Mouse (Mus musculus) fat pad, adult 2 months (tissue): ENCODE measurements around the gene Timp3.
"Not testable (repeated sequence)": the region's sequence is repeated elsewhere in the genome, so short reads cannot be mapped to it uniquely, and the experiment has no call there.

Source experiments
- DNase-seq: peaks from one replicate; pipeline ENCODE4 v3.0.0-alpha.2; 2011; ENCODE audit warnings: low read depth, low spot score; ENCODE audit errors: extremely low read depth

The Timp3 gene

DNA sequence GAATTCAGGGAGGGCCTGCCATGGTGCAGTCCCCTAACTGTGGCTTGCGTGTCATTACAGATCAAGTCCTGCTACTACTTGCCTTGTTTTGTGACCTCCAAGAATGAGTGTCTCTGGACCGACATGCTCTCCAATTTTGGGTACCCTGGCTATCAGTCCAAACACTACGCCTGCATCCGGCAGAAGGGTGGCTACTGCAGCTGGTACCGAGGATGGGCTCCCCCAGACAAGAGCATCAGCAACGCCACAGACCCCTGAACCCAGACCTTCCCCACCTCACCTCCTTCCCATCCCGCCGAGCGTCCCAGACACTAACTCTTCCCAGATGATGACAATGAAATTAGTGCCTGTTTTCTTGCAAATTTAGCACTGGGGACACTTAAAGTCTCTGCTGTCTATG is 45.5 kb downstream of the Timp3 start:
- no peak for DNase-seq

DNA sequence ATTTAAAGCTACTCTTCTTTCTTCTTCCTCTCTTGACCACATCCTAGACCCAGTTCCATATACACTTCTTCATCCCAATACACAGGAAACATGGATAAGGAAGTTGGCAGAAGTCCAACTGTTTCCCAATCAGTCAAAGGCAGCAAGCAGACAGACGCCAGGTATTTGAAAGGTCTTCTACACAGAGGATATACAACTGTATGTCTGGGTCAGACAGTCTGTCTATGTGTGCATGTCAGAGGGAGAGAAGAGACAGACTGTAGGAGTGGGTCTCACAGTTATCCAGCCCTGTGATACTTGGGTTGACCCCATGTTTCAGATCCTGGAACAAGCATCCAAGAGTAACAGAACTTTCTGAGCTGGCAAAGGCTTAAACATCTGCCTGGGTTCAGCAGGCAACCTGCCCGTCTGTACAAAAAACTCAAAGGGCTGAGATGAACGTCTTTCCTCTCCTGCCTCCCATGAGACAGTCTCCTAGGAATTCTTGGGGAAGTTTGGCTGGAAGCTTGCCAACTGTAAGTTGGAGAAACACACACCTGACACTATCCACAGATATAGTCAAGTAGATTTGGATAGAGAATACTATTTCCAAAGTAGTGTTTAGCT is 46.2 kb downstream of the Timp3 start:
- DNase-seq, result no peak

DNA sequence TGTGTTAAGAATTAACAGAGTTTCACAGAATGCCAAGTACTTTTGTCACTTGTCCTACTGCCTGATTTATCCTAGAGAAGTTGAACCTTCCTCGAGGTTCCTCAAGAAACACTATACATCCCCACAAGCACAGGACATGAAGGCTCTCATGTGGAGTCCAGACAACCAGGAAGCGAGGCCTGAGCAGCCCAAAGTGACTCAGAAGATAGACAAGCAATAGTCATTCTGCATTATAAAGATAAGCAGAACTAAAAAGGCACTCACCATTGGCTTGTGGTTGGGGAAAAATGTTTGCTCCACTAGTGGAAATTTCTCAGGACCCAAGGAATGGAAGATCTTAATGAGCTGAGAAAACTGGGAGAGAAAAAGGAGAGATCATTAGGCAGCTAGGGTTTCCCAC is 51.1 kb downstream of the Timp3 start:
- DNase-seq, result no peak

DNA sequence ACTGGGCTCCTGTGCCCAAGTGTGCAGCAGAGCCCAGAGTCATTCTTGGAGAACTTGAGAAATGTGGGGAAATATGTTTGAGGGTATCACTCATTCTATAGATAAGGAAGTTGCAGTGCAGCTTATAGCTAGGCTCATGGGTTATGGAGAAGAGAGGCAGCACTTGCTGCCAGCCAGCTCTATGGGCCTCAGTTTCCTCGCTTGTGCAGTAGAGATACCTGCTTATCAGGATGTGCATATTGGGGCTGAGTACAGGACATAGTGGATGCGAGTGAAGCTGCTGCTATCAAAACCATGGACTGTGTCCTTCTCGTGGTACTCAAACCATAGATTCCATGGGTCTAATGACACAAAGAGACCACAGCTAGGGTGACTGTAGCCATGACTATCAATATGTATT is 52.3 kb downstream of the Timp3 start:
- DNase-seq, result no peak

DNA sequence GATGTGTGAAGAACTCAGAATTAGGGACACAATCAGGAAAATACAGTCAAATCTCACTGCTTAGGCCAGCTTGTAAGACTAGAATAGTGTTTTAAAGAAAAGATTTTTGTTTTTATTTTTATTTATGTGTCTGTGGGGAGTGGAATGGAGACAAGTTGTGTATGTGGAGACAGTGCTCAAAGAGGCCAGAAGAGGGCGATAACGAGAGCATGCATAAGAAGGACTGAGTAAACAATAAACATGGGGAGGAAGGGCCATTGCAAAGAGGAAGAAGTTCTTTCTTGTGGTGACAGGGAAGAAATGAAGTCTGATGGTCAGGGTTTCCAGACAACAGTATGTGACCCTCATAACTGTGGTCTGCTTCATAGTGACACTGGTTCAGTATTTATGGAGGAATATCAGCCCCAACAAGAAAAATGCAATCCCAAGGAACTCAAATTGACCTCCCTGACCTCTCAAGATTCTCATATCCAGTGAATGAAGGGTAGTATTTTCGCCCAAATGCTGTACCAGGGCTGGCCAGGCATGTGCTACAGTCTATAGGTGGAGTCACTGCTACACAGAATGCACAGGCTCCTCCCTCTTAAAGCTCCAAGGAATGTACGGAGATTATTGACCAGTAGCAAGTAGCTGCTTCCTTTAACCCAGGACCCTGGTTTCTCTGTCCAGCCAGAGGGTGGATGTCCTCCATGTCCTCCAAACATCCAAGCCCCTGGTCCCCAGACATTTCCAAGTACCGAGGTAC is 56.8 kb downstream of the Timp3 start:
- no peak for DNase-seq

DNA sequence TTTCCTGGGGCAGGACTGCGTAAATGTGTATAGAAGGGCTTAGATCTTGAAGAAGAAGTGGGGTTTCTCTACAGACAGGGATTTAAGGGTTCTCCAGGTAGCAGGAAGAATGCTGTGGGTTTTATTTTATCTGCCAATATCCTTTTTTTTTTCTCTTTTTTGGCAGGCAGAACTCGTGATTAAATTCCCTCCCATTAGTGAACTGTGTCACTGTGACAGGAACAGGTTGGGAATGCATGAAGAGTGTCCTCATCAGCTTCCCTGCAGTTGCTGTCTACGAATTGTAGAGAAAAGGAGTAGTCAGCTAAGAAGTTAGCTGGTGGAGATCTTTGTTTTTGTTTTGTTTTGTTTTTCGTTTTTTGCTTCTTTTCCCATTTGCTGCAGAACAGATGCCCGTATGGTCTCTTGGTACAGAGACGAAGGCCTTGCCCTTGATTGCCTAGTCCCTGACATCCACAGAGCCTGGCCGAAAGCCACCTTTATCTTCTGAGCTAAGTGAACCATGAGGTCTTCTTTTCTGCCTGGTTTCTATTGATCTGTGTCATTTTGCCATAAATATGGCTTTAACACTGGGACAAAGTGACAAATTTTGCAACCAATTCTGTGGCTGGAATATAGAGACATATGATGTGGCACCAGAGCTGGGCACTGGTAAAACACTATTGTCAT is 58.3 kb downstream of the Timp3 start:
- no peak for DNase-seq

DNA sequence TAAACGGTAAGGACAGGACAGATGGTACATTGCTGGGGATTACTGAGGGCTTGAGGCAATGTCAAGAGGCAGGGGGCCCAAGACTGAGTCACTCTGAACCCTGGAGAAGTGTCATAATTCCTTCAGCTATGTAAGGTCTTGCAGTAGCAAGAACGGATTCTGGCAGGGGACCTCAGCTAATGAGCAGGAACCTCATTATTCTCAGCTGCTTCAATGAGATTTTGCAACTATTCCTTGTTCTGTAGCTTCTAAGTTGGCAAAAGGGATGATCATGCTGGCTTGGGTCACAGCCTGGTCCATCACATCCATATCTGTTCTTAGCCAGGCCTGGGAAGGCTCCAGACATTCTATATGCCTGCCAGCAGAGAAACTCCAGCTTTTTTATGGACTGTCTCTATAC is 59.0 kb downstream of the Timp3 start:
- no peak for DNase-seq

DNA sequence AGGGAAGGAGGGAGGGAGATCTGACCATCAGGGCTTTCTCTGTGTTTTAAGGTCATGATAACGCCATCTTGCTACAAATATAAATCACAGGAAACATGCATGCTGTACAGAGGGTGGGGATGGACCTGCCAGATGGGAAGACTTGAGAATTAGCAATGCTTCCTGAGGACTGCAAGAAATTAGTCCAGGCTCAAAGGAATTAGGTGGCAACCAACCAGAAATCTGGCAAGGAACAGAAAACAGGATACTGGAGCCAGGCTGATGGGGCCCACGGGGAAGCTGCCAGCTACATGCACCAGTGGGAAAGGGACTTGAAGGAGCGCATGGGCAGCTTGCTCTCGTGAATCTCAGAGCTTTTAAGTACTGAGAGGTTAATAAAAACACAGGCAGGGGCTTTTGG is 59.5 kb downstream of the Timp3 start:
- DNase-seq, result no peak

DNA sequence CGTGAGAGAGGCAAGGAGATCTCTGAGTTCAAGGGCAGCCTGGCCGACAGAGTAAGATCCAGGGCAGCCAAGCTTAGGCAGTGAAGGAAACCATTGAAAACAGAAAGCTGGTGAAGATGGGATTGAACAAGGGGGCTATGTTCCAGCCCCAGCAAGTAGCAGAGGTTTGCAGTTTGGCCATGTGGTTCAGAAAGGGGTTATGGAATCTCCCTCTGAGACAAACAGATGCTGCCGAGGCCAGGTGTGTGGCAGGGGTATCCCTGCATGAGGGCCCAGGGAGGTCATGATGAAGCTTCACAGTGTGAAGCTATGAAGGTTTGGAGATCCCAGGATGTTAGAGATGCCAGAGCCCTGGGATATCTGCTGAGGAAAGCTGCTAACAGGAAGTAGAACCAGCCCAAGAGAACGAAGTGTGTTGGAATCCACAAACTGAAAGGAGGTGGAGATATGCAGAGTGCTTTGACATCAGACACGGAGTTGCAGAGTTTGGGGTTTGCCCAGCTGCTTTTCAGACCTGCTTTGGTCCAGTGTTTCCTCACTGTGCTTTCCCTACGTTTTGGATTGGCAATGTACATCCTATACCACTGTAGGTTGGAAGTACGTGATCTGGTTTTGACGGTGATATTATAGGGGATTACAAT is 63.6 kb downstream of the Timp3 start:
- DNase-seq, result no peak

DNA sequence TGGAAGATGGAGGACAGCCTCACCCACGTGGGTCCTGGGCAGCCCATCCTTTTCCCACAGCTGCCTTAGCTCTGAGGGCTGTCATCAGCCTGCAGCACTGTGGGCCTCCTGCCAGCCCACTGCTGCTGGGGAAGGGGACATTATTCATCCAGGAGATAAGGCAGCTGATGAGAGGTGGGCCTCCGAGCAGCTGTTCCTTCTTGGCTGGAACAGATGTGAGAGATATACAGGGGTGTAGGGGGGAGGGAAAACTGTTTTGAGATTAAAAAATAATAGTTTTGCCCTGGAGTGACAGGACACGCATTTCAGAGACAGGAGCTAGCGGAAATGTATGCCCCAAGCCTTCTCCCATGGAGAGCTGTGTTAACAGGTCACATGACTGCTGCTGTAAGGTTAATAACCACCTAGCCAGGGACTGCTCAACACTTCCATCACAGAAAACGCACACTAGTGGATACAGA is 65.5 kb downstream of the Timp3 start:
- no peak for DNase-seq

DNA sequence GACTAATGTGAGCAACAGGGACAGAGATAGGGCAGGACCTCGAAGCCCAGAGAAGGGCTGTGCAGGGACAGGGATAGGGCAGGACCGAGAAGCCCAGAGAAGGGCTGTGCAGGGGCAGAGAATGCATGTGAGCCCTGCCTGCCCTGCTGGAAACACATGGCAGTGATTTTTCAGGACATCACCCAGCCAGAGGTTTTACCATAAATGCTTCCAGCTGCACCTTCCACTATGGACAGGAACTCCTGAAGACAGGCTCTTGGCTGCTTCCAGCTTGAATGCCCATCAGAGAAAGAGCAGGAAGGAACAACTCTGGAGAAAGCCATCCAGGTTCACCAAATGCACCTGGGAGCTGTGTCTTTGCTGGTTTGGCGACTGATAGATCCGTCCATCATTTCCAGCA is 67.2 kb downstream of the Timp3 start:
- no peak for DNase-seq

DNA sequence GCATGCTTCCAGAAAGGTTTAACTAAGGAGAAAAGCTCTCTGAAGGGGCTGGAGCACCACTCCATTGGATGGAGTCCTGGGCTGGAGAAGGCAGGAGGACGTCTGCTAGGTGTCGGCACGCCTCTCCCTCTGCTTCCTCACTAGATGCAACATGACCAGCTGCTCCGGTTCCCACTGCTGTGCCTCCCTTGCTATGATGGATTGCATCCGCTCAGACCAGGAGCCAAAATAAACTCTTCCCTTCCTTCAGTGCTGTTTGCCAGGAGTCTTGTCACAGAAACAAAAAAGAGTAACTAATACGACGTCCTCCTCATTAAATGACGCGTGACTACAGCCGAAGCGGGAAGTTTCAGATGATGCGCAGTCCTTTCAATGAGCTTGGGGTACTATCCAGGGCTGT is 68.6 kb downstream of the Timp3 start:
- DNase-seq, result no peak

DNA sequence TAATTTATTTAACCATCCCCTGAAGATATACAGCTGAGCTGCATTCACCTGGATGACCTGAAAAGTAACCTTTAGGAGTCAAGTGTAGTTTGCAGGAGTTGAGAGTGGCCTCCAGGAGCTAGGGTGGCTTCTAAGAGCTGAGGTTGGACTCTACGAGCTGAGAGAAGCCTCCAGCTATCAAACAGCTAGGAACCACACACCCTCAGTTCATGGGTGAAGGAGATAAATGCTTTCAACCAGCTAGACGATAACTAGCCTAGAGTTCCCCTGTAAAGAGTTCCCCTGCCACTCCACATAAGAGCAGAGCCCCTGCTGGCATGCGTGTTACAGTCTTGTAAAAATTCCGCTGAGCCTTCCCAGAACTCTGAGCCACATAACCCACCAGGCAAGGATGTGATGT is 69.2 kb downstream of the Timp3 start:
- no peak for DNase-seq

DNA sequence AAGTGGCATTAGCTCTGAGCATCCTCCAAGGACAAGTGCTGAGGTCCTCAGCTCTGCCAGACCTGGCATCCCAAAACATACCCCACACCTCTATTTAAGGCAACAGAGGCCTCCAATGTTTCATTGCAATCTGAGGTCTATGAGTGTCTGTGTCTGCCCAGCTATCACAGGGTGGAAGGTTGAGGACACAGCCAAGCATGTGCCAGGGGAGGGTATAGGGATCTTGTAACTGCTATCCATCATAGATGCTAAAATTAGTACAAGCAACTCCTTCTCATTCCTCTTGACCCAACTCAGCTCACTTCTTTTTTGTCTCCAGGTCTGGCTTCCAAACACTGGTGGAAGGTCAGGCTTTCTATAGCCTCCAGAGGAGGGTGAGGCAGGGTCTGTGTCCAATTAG is 71.4 kb downstream of the Timp3 start:
- DNase-seq, result no peak

DNA sequence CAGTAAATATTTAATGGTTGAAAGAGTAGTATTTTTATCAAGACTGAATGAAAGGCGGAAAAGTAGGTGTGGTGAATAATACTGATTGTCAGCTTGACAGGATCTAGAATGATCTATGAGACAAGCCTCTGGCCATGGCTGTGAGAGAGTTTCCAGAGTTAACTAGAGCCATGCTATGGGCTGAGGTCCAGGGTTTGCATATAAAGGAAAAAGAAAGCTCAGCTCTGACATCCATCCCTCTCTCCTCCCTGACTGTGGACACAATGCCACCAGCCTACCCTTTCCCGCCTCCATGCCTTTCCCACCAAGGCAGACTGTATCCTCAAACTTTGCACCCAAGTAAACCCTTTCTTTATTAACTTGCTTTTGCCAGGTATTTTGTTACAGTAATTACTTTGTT is 73.9 kb downstream of the Timp3 start:
- no peak for DNase-seq

DNA sequence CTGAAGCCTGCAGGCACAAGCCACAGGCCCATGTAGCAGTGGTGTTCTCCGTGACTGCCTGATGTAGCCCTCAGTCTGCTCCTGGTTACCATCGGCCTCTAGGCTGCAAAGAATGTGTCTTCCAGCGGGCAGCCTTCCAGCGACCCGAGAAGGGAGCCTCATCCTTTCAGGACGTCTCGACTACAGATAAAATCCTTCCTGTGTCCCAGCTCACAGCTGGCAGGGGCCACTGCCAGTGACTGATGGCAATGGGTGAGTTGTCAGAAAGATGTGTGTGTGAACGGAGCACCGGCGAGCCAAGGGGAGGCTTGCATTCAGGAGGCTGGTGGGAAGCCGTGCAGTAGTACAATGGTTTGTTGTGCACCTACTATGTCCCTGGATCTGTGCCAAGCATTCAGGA is 75.7 kb downstream of the Timp3 start:
- DNase-seq, result no peak

DNA sequence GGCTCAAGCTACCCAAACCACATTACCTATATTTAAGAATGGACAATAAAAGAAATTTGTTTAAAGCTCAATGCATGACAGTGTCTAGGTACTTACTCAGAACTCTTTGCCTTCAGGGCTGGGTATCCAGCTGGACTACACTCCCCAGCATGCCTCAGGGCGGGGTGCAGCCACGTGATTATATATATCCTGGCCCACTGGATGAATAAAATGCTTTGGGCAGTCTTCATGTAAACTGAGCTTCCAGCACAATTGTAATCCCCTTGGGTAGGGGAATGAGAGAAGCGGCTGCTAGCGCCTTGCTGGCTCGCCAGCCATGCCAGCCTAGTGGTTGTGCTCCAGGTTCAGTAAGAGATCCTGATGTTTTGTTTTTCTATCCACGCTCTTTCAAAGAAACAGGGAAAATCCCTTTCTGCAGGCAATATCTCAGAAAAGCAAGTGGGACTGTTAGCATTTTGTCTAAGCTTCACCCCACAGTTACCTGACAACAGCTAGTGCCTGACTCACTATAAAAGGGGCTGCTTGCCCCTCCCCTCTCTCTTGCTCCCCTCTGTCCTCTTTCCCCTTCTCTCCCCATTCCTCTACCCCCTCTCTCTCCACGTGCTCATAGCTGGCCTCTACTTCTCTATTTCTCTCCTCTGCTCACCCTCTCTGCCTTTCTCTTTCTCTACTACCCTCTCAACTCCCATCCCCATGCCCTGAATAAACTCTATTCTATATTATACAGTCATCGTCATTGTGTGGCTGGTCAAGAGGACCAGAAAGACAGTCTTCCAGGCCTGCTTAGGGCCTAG is 76.4 kb downstream of the Timp3 start:
- DNase-seq, result no peak

DNA sequence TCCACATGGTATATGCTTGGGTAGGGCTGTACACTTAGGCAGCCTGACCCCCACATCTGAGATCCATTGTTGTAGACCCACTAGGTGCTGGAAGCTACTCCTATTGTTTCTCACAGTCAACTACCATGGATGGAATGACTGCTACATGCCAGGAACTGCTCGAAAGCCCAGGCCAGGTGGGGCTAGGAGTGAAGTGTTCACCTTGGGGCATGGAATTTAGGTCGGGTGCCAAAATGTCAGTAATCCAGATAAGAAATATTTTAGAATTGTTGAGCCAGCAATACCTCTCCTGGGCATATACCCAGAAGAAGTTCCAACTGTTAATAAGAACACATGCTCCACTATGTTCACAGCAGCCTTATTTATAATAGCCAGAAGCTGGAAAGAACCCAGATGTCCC is 78.6 kb downstream of the Timp3 start:
- not testable (repeated sequence) for DNase-seq

DNA sequence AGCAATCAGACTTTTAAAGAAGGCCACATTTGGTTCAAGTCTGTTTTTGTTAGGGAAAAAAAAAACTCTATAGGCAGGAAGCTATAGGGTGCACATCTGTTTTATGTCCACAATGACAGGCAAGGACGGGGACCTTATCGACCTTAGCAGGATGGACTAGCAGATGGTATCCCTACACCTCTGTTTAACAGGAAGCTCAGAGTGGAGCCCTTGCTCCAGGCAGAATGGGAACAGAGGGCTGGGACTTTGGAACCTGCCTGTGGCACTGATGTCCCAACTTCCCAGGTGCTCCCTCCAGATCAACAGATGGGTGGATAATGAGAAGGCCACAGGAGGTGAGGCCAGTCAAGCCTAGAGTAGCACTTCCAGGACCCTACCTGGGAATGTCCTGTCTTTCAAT is 80.5 kb downstream of the Timp3 start:
- no peak for DNase-seq

DNA sequence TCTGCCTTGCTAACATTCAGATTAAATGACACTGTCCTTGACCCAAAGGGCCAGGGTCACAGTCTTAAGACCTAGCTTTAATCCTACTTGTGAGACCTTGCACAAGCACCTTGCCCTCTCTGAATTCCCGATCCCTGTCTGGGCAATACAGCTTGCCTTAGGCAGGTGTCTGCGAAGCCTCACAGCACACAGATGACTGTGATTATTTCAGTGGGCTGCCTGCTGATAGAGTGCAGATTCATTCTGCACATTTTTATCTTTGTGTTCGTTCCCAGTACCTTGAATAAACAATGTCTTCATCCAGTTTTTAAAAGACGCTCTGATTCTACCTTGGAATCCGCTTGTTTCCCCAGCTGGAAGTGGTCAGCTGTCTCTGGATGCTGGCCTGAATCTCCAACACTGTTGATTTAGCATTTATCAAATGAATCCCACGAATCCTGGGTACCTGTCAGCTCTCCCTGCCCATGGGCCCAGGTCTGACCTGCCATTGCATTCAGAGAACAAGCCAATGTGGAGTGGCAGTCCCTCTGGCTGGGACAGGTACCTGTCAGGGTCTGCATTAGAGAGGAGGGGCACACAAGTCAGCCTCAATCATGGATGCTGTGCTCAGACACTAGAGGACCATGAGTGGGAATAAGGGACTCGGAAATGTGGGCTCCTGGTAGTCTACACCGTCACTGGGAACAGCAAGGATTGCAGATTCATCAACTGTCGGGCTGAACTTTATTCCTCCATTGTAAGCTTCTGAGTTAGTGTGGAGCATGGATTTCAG is 81.2 kb downstream of the Timp3 start:
- DNase-seq, result no peak

DNA sequence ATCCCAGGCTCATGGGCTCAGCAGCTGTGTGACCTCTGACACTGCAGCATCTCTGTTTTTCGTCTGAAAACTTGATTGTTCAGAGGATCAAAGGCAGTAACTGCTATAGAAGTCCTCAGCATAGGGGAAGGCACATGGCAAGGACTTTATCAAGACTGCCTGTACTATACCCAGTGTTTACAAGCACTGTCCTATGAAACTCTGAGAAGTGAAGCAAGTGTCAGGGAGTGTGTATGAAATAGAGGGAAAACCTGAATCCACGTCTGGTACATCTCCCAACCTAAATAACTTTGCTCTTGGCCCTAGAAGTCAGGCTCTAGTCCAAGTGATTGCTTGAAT is 81.7 kb downstream of the Timp3 start:
- no peak for DNase-seq
